Mouse (Mus musculus): ENCODE results near the gene Baz2b. TPM values are rescaled to one million over a fixed set of nuclear protein-coding genes. Genes with fewer than 3 reads are reported as not detected.
A peak's percentile ranks its signal among the peaks of the same experiment; 100 is the strongest.

Baz2b gene
- total and polyA plus RNA-seq, 3 experiments, result 5.7 to 11.4 TPM; not detected in 1

- TF ChIP-seq BHLHE40 (IDR thresholded peaks at IDR 0.05; ENCODE audit: borderline replicate concordance, low read depth, low read length), result no peak
- no peak for TF ChIP-seq GATA1 (IDR thresholded peaks at IDR 0.05; ENCODE audit: low read depth, low read length)
- no peak for TF ChIP-seq NELFE (IDR thresholded peaks at IDR 0.05; ENCODE audit: low read depth, low read length)
- no peak for TF ChIP-seq MYB (IDR thresholded peaks at IDR 0.05; ENCODE audit: low read depth, low read length)
- no peak for TF ChIP-seq SIN3A (IDR thresholded peaks at IDR 0.05; ENCODE audit: low read length)
- TF ChIP-seq ZKSCAN1 (IDR thresholded peaks at IDR 0.05; ENCODE audit: low read depth, low read length), result no peak
- no peak for TF ChIP-seq RCOR1 (IDR thresholded peaks at IDR 0.05; ENCODE audit: low read depth, low read length)
- no peak for TF ChIP-seq ELF1 (IDR thresholded peaks at IDR 0.05; ENCODE audit: low read depth, low read length)
- no peak for TF ChIP-seq JUND (IDR thresholded peaks at IDR 0.05; ENCODE audit: low read depth, low read length)
- no peak for TF ChIP-seq MAFK (IDR thresholded peaks at IDR 0.05; ENCODE audit: borderline replicate concordance, low read depth, low read length)
- TF ChIP-seq TCF12 (IDR thresholded peaks at IDR 0.05; ENCODE audit: low read depth, low read length), result no peak
- TF ChIP-seq USF2 (IDR thresholded peaks at IDR 0.05; ENCODE audit: borderline replicate concordance in 1 of 2, insufficient read depth in 1 of 2, low read depth in 1 of 2, low read length in 2 of 2), result no peak
- TF ChIP-seq EP300 (IDR thresholded peaks at IDR 0.05; ENCODE audit: low read depth in 1 of 2, low read length in 2 of 2), result no peak
- TF ChIP-seq ZMIZ1 (IDR thresholded peaks at IDR 0.05; ENCODE audit: low read depth, low read length), result no peak
- TF ChIP-seq MEF2A (IDR thresholded peaks at IDR 0.05; ENCODE audit: extremely low read depth, insufficient replicate concordance, low read depth, low read length, poor library complexity, severe bottlenecking), result no peak
- TF ChIP-seq ETS1 (IDR thresholded peaks at IDR 0.05; ENCODE audit: low read depth, low read length), result no peak
- no peak for TF ChIP-seq POLR2A (IDR thresholded peaks at IDR 0.05; ENCODE audit: control insufficient read depth in 1 of 2, insufficient read depth in 1 of 2, low read depth in 1 of 2, low read length in 2 of 2, poor library complexity in 1 of 2)
- no peak for TF ChIP-seq GABPA (IDR thresholded peaks at IDR 0.05; ENCODE audit: low read depth, low read length)
- no peak for TF ChIP-seq TBP (IDR thresholded peaks at IDR 0.05; ENCODE audit: low read depth, low read length)
- no peaks in the 10 kb centered on the region for H3K79me2 ChIP-seq (ENCODE audit: control insufficient read depth, insufficient read depth, low read length, poor library complexity)
- no peak overlapping the region for H3K27ac ChIP-seq (ENCODE audit: control insufficient read depth, low read depth, low read length)
- no peaks in the 10 kb centered on the region for H3K27me3 ChIP-seq (ENCODE audit: control insufficient read depth in 1 of 2, insufficient read depth in 2 of 2, low read length in 2 of 2)
- no peak overlapping the region for H3K4me3 ChIP-seq (ENCODE audit: control insufficient read depth in 1 of 2, insufficient read depth in 1 of 2, low read depth in 2 of 2, low read length in 2 of 2)
- H3K4me1 ChIP-seq (ENCODE audit: control insufficient read depth in 1 of 2, insufficient read depth in 2 of 2, low read length in 2 of 2), result peaks cover 0 to 7% of the 10 kb centered on the region in 2 experiments; a peak in 1 of 4 replicates
- H3K9me3 ChIP-seq (replicated peaks; ENCODE audit: insufficient read depth, low read length), result no peaks in the 10 kb centered on the region
- H3K36me3 ChIP-seq (ENCODE audit: control insufficient read depth in 1 of 2, insufficient read depth in 2 of 2, low read length in 2 of 2), result peaks cover 0 to 4% of the 10 kb centered on the region in 2 experiments; a peak in 2 of 4 replicates
- no peak overlapping the region for H3K9ac ChIP-seq (ENCODE audit: control insufficient read depth, low read depth, low read length, poor library complexity, severe bottlenecking)
- no peak for DNase-seq (ENCODE audit: low read depth, low spot score)
Observed at GRCm38 (mm10) chr2:60145742-60146141, 63.9 kb downstream of the Baz2b start.

- H3K4me1 ChIP-seq (ENCODE audit: control insufficient read depth in 1 of 2, insufficient read depth in 2 of 2, low read length in 2 of 2), result peaks cover 0 to 10% of the 10 kb centered on the region in 2 experiments; a peak in 1 of 4 replicates
- H3K27me3 ChIP-seq (ENCODE audit: control insufficient read depth in 1 of 2, insufficient read depth in 2 of 2, low read length in 2 of 2), result no peaks in the 10 kb centered on the region
- H3K4me3 ChIP-seq (ENCODE audit: control insufficient read depth in 1 of 2, insufficient read depth in 1 of 2, low read depth in 2 of 2, low read length in 2 of 2), result no peak overlapping the region
- H3K9me3 ChIP-seq (replicated peaks; ENCODE audit: insufficient read depth, low read length), result no peaks in the 10 kb centered on the region
- H3K36me3 ChIP-seq (ENCODE audit: control insufficient read depth in 1 of 2, insufficient read depth in 2 of 2, low read length in 2 of 2), result peaks cover 0 to 4% of the 10 kb centered on the region in 2 experiments; a peak in 2 of 4 replicates
- no peak overlapping the region for H3K9ac ChIP-seq (ENCODE audit: control insufficient read depth, low read depth, low read length, poor library complexity, severe bottlenecking)
- H3K27ac ChIP-seq (ENCODE audit: control insufficient read depth, low read depth, low read length), result no peak overlapping the region
- DNase-seq (ENCODE audit: low read depth, low spot score), result peak; percentile 12
- TF ChIP-seq NELFE (IDR thresholded peaks at IDR 0.05; ENCODE audit: low read depth, low read length), result no peak
- TF ChIP-seq MAFK (IDR thresholded peaks at IDR 0.05; ENCODE audit: borderline replicate concordance, low read depth, low read length), result no peak
- no peak for TF ChIP-seq RCOR1 (IDR thresholded peaks at IDR 0.05; ENCODE audit: low read depth, low read length)
- no peak for TF ChIP-seq KAT2A (conservative IDR thresholded peaks at IDR 0.05; ENCODE audit: low read depth, low read length)
- TF ChIP-seq MEF2A (IDR thresholded peaks at IDR 0.05; ENCODE audit: extremely low read depth, insufficient replicate concordance, low read depth, low read length, poor library complexity, severe bottlenecking), result no peak
- TF ChIP-seq GABPA (IDR thresholded peaks at IDR 0.05; ENCODE audit: low read depth, low read length), result no peak
- TF ChIP-seq NRF1 (IDR thresholded peaks at IDR 0.05; ENCODE audit: insufficient read depth, low read depth, low read length, poor library complexity, severe bottlenecking), result no peak
- no peak for TF ChIP-seq BHLHE40 (IDR thresholded peaks at IDR 0.05; ENCODE audit: borderline replicate concordance, low read depth, low read length)
- TF ChIP-seq ETS1 (IDR thresholded peaks at IDR 0.05; ENCODE audit: low read depth, low read length), result no peak
- no peak for TF ChIP-seq POLR2AphosphoS5 (IDR thresholded peaks at IDR 0.05; ENCODE audit: borderline replicate concordance, low read depth, low read length)
- no peak for TF ChIP-seq MAZ (IDR thresholded peaks at IDR 0.05; ENCODE audit: low read depth, low read length)
- H3K79me2 ChIP-seq (ENCODE audit: control insufficient read depth, insufficient read depth, low read length, poor library complexity), result no peaks in the 10 kb centered on the region
Observed at GRCm38 (mm10) chr2:60143383-60143782, 66.3 kb downstream of the Baz2b start.
